In the genomic region with DNA sequence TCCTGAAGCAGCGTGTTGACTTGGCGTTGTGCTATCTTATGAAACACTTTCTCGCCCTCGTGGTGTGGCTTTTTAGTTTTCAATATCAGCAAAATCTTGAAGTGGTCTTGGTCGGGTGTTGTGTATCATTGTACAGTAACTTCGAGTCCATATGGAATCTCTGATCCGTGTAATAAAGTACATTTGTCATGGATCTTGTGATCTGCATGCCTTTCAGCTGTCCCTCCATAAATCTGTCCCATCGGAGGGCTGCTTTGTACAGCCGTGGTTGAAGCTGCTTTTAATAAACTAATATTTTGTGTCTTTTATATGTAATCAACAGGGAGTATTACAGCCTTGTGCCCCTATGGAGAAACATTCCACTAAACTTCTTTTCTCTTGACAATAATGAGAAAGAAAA, we compare ENCODE assay signal across 18 mouse cellular contexts.
"Had no signal": no experiment of that assay in that cellular context is flagged by ENCODE, and none has a peak within 500 bp of the region (broad histone marks: within the 10 kb centered on the region; RNA-seq: fewer than 3 reads in every experiment).

No protein-coding gene starts in this region.

- H3K9me3 ChIP-seq: limb, embryonic 15.5 days; midbrain, embryonic 10.5 days; midbrain, embryonic 13.5 days had no signal

- DNase-seq: kidney, adult 11 months; kidney, adult 9 months; kidney, postnatal 25 days; layer of hippocampus, adult 9-11 months; liver, postnatal 0 days; lung, embryonic 14.5 days; thymus, postnatal 25 days had no signal

- H3K4me1 ChIP-seq: midbrain, embryonic 10.5 days; midbrain, embryonic 13.5 days had no signal

- H3K27me3 ChIP-seq: limb, embryonic 15.5 days; midbrain, embryonic 13.5 days had no signal

- H3K4me2 ChIP-seq: limb, embryonic 15.5 days; liver, embryonic 11.5 days; midbrain, embryonic 13.5 days had no signal

- H3K4me3 ChIP-seq: layer of hippocampus, adult 2 months; limb, embryonic 15.5 days; midbrain, embryonic 10.5 days; midbrain, embryonic 13.5 days had no signal

- H3K9ac ChIP-seq: limb, embryonic 15.5 days; liver, embryonic 14.5 days; liver, postnatal 0 days; lung, embryonic 14.5 days; midbrain, embryonic 13.5 days had no signal

- H3K27ac ChIP-seq: kidney, postnatal 0 days; layer of hippocampus, adult 2 months; limb, embryonic 15.5 days; liver, embryonic 14.5 days; macrophage; midbrain, embryonic 10.5 days; midbrain, embryonic 13.5 days; stomach, postnatal 0 days had no signal

- ATAC-seq: liver, postnatal 0 days; lung, postnatal 0 days; midbrain, embryonic 13.5 days; midbrain, embryonic 16.5 days had no signal
